In the genomic region with DNA sequence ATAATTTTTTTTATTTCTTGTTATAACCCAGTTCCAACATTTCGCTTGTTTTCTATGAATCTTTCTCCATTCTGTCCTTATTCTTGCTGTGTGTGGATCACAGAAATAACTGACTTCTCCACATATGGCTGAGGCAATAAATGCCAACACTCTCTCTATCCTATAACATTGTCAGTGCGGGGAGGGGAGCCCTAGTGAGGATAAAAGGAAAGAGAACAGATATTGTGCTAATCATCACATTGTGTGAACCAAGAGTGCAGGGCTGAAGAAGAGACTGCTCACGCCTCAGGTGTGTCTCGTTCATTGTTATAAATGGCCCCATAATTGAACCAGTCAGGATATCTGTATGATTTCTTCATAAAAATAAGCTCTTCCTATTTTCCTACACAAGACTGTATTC, we compare ENCODE assay signal across 28 mouse cellular contexts.
A peak's percentile ranks its signal among the peaks of the same experiment; 100 is the strongest.
DNase-seq lines count a peak whose midpoint lies in the region; ATAC-seq and TF ChIP-seq lines count a peak whose summit lies in the region.
"Had no signal": no experiment of that assay in that cellular context is flagged by ENCODE, and none has a peak within 500 bp of the region (broad histone marks: within the 10 kb centered on the region; RNA-seq: fewer than 3 reads in every experiment).

No protein-coding gene starts in this region.

- DNase-seq in forebrain, embryonic 11.5 days (ENCODE audit: low spot score) = no peak
- DNase-seq in midbrain, embryonic 14.5 days = no peak
- no peak for DNase-seq in midbrain, postnatal 0 days (ENCODE audit: low spot score)
- DNase-seq: adrenal gland, adult 8-10 months; cerebellum, adult 2 months; cerebellum, postnatal 36 days; embryo, embryonic 11 days; gastrocnemius, postnatal 10 days; heart, adult 11 months; heart, postnatal 14 days; kidney, adult 18-20 months; left cerebral cortex, postnatal 4 days; lung, embryonic 14.5 days; lung, postnatal 36 days; thymus, adult 18-20 months; thymus, postnatal 36 days had no signal

- 72% methylated on average over 4 of the region's 4 CpGs for WGBS in forebrain, embryonic 13.5 days
- WGBS in forebrain, embryonic 11.5 days = 85% methylated on average over 4 of the region's 4 CpGs
- WGBS in hindbrain, embryonic 13.5 days = 82% methylated on average over 4 of the region's 4 CpGs
- 75% methylated on average over 4 of the region's 4 CpGs for WGBS in hindbrain, embryonic 16.5 days
- WGBS in midbrain, embryonic 14.5 days = 84% methylated on average over 4 of the region's 4 CpGs
- WGBS in midbrain, postnatal 0 days = 79% methylated on average over 4 of the region's 4 CpGs
- 65% methylated on average over 4 of the region's 4 CpGs for WGBS in neural tube, embryonic 15.5 days

- peaks cover 17% of the 10 kb centered on the region for H3K4me1 ChIP-seq in forebrain, embryonic 13.5 days
- H3K4me1 ChIP-seq in forebrain, embryonic 11.5 days (replicated peaks; ENCODE audit: control insufficient read depth, insufficient read depth, low read length) = 0 out of 2 replicates have a peak, but pooled peaks cover 2% of the 10 kb centered on the region
- peaks cover 15% of the 10 kb centered on the region for H3K4me1 ChIP-seq in hindbrain, embryonic 13.5 days (replicated peaks)
- H3K4me1 ChIP-seq in hindbrain, embryonic 16.5 days (ENCODE audit: control insufficient read depth, insufficient read depth, low read depth, low read length) = no peaks in the 10 kb centered on the region
- peaks cover 10% of the 10 kb centered on the region; the same call in 1 of the 2 replicates for H3K4me1 ChIP-seq in midbrain, embryonic 14.5 days (ENCODE audit: control insufficient read depth, insufficient read depth, low read length)
- H3K4me1 ChIP-seq in midbrain, postnatal 0 days (ENCODE audit: insufficient read depth, low read length) = no peaks in the 10 kb centered on the region
- H3K4me1 ChIP-seq in neural tube, embryonic 15.5 days = peaks cover 11% of the 10 kb centered on the region
- H3K4me1 ChIP-seq: embryonic facial prominence, embryonic 13.5 days; limb, embryonic 15.5 days had no signal

- TF ChIP-seq CTCF in midbrain, postnatal 0 days (IDR thresholded peaks at IDR 0.05) = no peak

- 0 out of 2 replicates have a peak, but pooled peaks cover 2% of the 10 kb centered on the region for H3K9me3 ChIP-seq in forebrain, embryonic 13.5 days (replicated peaks)
- no peaks in the 10 kb centered on the region for H3K9me3 ChIP-seq in forebrain, embryonic 11.5 days (ENCODE audit: control insufficient read depth, low read length)
- H3K9me3 ChIP-seq in hindbrain, embryonic 13.5 days = no peaks in the 10 kb centered on the region
- no peaks in the 10 kb centered on the region for H3K9me3 ChIP-seq in hindbrain, embryonic 16.5 days (ENCODE audit: control insufficient read depth, low read length)
- no peaks in the 10 kb centered on the region for H3K9me3 ChIP-seq in midbrain, embryonic 14.5 days (ENCODE audit: control insufficient read depth, low read length)
- no peaks in the 10 kb centered on the region for H3K9me3 ChIP-seq in midbrain, postnatal 0 days (ENCODE audit: low read length)
- H3K9me3 ChIP-seq in neural tube, embryonic 15.5 days (replicated peaks) = no peaks in the 10 kb centered on the region
- H3K9me3 ChIP-seq: embryonic facial prominence, embryonic 13.5 days; limb, embryonic 15.5 days had no signal

- H3K4me2 ChIP-seq in forebrain, embryonic 13.5 days = no peak overlapping the region
- no peak overlapping the region for H3K4me2 ChIP-seq in forebrain, embryonic 11.5 days (ENCODE audit: low read depth, low read length, severe bottlenecking)
- no peak overlapping the region for H3K4me2 ChIP-seq in hindbrain, embryonic 13.5 days
- H3K4me2 ChIP-seq in hindbrain, embryonic 16.5 days (ENCODE audit: low read length) = no peak overlapping the region
- H3K4me2 ChIP-seq in midbrain, embryonic 14.5 days (ENCODE audit: low read length) = no peak overlapping the region
- no peak overlapping the region for H3K4me2 ChIP-seq in midbrain, postnatal 0 days (ENCODE audit: low read depth, low read length, poor library complexity, severe bottlenecking)
- H3K4me2 ChIP-seq in neural tube, embryonic 15.5 days = no peak overlapping the region
- H3K4me2 ChIP-seq: embryonic facial prominence, embryonic 13.5 days; heart, embryonic 11.5 days; limb, embryonic 15.5 days; lung, embryonic 14.5 days had no signal

- no peak overlapping the region for H3K4me3 ChIP-seq in forebrain, embryonic 13.5 days
- no peak overlapping the region for H3K4me3 ChIP-seq in forebrain, embryonic 11.5 days (ENCODE audit: low read depth, low read length)
- no peak overlapping the region for H3K4me3 ChIP-seq in hindbrain, embryonic 13.5 days
- H3K4me3 ChIP-seq in hindbrain, embryonic 16.5 days (ENCODE audit: low read length) = no peak overlapping the region
- H3K4me3 ChIP-seq in midbrain, embryonic 14.5 days (replicated peaks; ENCODE audit: low read depth, low read length) = no peak overlapping the region
- H3K4me3 ChIP-seq in midbrain, postnatal 0 days (ENCODE audit: low read depth, low read length) = no peak overlapping the region
- H3K4me3 ChIP-seq in neural tube, embryonic 15.5 days (replicated peaks) = no peak overlapping the region
- H3K4me3 ChIP-seq: embryonic facial prominence, embryonic 13.5 days; erythroblast, embryonic 14.5 days; limb, embryonic 15.5 days; megakaryocyte, embryonic 14.5 days had no signal

- H3K27ac ChIP-seq in forebrain, embryonic 13.5 days = peak overlapping the region; percentile 45; the same call in 1 of the 2 replicates
- no peak overlapping the region; the same call in 1 of the 2 replicates for H3K27ac ChIP-seq in forebrain, embryonic 11.5 days (ENCODE audit: low read depth, low read length)
- peak overlapping the region; percentile 76 for H3K27ac ChIP-seq in hindbrain, embryonic 13.5 days
- H3K27ac ChIP-seq in hindbrain, embryonic 16.5 days (ENCODE audit: low read depth, low read length) = no peak overlapping the region; the same call in 1 of the 2 replicates
- H3K27ac ChIP-seq in midbrain, embryonic 14.5 days (replicated peaks; ENCODE audit: low read depth, low read length) = peak overlapping the region; percentile 65
- H3K27ac ChIP-seq in midbrain, postnatal 0 days (ENCODE audit: low read depth, low read length) = no peak overlapping the region
- peak overlapping the region; percentile 43; the same call in 1 of the 2 replicates for H3K27ac ChIP-seq in neural tube, embryonic 15.5 days (replicated peaks)
- H3K27ac ChIP-seq: embryonic facial prominence, embryonic 13.5 days; kidney, postnatal 0 days; limb, embryonic 15.5 days; liver, embryonic 14.5 days had no signal

- peak; percentile 63 for ATAC-seq in forebrain, embryonic 13.5 days
- ATAC-seq in forebrain, embryonic 11.5 days (replicated peaks; ENCODE audit: low FRiP score) = no peak
- ATAC-seq in hindbrain, embryonic 13.5 days (ENCODE audit: low FRiP score) = no peak
- ATAC-seq in hindbrain, embryonic 16.5 days = no peak
- ATAC-seq in midbrain, embryonic 14.5 days (ENCODE audit: low FRiP score, low TSS enrichment) = no peak
- ATAC-seq in midbrain, postnatal 0 days (ENCODE audit: low FRiP score) = no peak
- ATAC-seq in neural tube, embryonic 15.5 days (ENCODE audit: low FRiP score) = no peak
- ATAC-seq: activated CD4-positive, CD25-positive, alpha-beta regulatory T cell, adult 4 months had no signal

- H3K36me3 ChIP-seq in forebrain, embryonic 13.5 days (ENCODE audit: poor library complexity, severe bottlenecking) = no peaks in the 10 kb centered on the region
- no peaks in the 10 kb centered on the region for H3K36me3 ChIP-seq in forebrain, embryonic 11.5 days (ENCODE audit: control insufficient read depth, insufficient read depth, low read length)
- H3K36me3 ChIP-seq in hindbrain, embryonic 13.5 days = no peaks in the 10 kb centered on the region
- H3K36me3 ChIP-seq in hindbrain, embryonic 16.5 days (ENCODE audit: control insufficient read depth, insufficient read depth, low read length) = no peaks in the 10 kb centered on the region
- H3K36me3 ChIP-seq in midbrain, embryonic 14.5 days (ENCODE audit: control insufficient read depth, insufficient read depth, low read length) = no peaks in the 10 kb centered on the region
- no peaks in the 10 kb centered on the region for H3K36me3 ChIP-seq in midbrain, postnatal 0 days (ENCODE audit: insufficient read depth, low read length)
- no peaks in the 10 kb centered on the region for H3K36me3 ChIP-seq in neural tube, embryonic 15.5 days
- H3K36me3 ChIP-seq: embryonic facial prominence, embryonic 13.5 days; limb, embryonic 15.5 days had no signal

- no peak overlapping the region for H3K9ac ChIP-seq in forebrain, embryonic 13.5 days
- H3K9ac ChIP-seq in forebrain, embryonic 11.5 days (ENCODE audit: low read length) = no peak overlapping the region
- no peak overlapping the region for H3K9ac ChIP-seq in hindbrain, embryonic 13.5 days
- H3K9ac ChIP-seq in hindbrain, embryonic 16.5 days (ENCODE audit: low read depth, low read length) = no peak overlapping the region
- no peak overlapping the region for H3K9ac ChIP-seq in midbrain, embryonic 14.5 days (replicated peaks; ENCODE audit: low read length)
- H3K9ac ChIP-seq in midbrain, postnatal 0 days (replicated peaks; ENCODE audit: low read length, poor library complexity, severe bottlenecking) = no peak overlapping the region
- H3K9ac ChIP-seq in neural tube, embryonic 15.5 days (replicated peaks) = no peak overlapping the region
- H3K9ac ChIP-seq: embryonic facial prominence, embryonic 13.5 days; limb, embryonic 15.5 days; liver, embryonic 14.5 days; lung, embryonic 14.5 days had no signal

- H3K27me3 ChIP-seq in forebrain, embryonic 13.5 days = no peaks in the 10 kb centered on the region
- H3K27me3 ChIP-seq in forebrain, embryonic 11.5 days (ENCODE audit: control insufficient read depth, insufficient read depth, low read length) = no peaks in the 10 kb centered on the region
- H3K27me3 ChIP-seq in hindbrain, embryonic 13.5 days = no peaks in the 10 kb centered on the region
- H3K27me3 ChIP-seq in hindbrain, embryonic 16.5 days (replicated peaks; ENCODE audit: control insufficient read depth, insufficient read depth, low read length) = no peaks in the 10 kb centered on the region
- H3K27me3 ChIP-seq in midbrain, embryonic 14.5 days (ENCODE audit: control insufficient read depth, insufficient read depth, low read length) = no peaks in the 10 kb centered on the region
- no peaks in the 10 kb centered on the region for H3K27me3 ChIP-seq in midbrain, postnatal 0 days (ENCODE audit: insufficient read depth, low read length)
- no peaks in the 10 kb centered on the region for H3K27me3 ChIP-seq in neural tube, embryonic 15.5 days (replicated peaks)
- H3K27me3 ChIP-seq: embryonic facial prominence, embryonic 13.5 days; limb, embryonic 15.5 days; megakaryocyte, embryonic 14.5 days had no signal

Comparison
In these comparisons a context has a peak if more than half of its experiments do, and no peak if none do; other contexts are left out.
1. H3K27ac ChIP-seq: peak in forebrain, embryonic 13.5 days (single experiment), hindbrain, embryonic 13.5 days (single experiment), midbrain, embryonic 14.5 days (single experiment) and neural tube, embryonic 15.5 days (single experiment); none in forebrain, embryonic 11.5 days (single experiment), hindbrain, embryonic 16.5 days (single experiment) and midbrain, postnatal 0 days (single experiment).